Mouse (Mus musculus) intestine, embryonic 14.5 days (tissue): ENCODE measurements around the gene Akt2. TPM values are rescaled to one million over a fixed set of nuclear protein-coding genes. Genes with fewer than 3 reads are reported as not detected.

Source experiments
- ATAC-seq: fragments of 200-750 bp; cut with Nextera tagmentation; replicated peaks from 2 replicates; pipeline ENCODE4 v1.8.0; 2017; ENCODE audit warnings: low read depth, moderate number of reproducible peaks, moderate TSS enrichment, moderate library complexity; ENCODE audit not compliant: low FRiP score, low TSS enrichment
- DNase-seq: peaks from one replicate; pipeline ENCODE4 v3.0.0-alpha.2; 2018; ENCODE audit warnings: low spot score
- H3K27ac ChIP-seq: fragments of 300-500 bp; sonication (generic); 2 replicates; pipeline ENCODE4 v1.5.1; 2014; ENCODE audit warnings: low read depth, mild to moderate bottlenecking, control low read depth
- H3K27me3 ChIP-seq: fragments of 300-500 bp; sonication (generic); replicated peaks from 2 replicates; pipeline ENCODE4 v1.6.1; 2014; ENCODE audit warnings: low read length, control low read depth; ENCODE audit not compliant: control insufficient read depth, insufficient read depth
- H3K36me3 ChIP-seq: fragments of 300-500 bp; sonication (generic); 2 replicates; pipeline ENCODE4 v1.6.1; 2014; ENCODE audit warnings: low read length, control low read depth; ENCODE audit not compliant: control insufficient read depth, insufficient read depth
- H3K4me1 ChIP-seq: fragments of 300-500 bp; sonication (generic); replicated peaks from 2 replicates; pipeline ENCODE4 v1.6.1; 2014; ENCODE audit warnings: low read length, control low read depth, mixed read lengths; ENCODE audit not compliant: control insufficient read depth, insufficient read depth
- H3K4me2 ChIP-seq: fragments of 300-500 bp; sonication (generic); 2 replicates; pipeline ENCODE4 v1.6.1; 2014; ENCODE audit warnings: low read length
- H3K4me3 ChIP-seq: fragments of 300-500 bp; sonication (generic); 2 replicates; pipeline ENCODE4 v1.5.1; 2014; ENCODE audit warnings: low read depth, low read length, control low read depth, mixed read lengths
- H3K9ac ChIP-seq: fragments of 300-500 bp; sonication (generic); 2 replicates; pipeline ENCODE4 v1.6.1; 2014; ENCODE audit warnings: mild to moderate bottlenecking, low read length
- H3K9me3 ChIP-seq: fragments of 300-500 bp; sonication (generic); 2 replicates; pipeline ENCODE4 v1.6.1; 2016; ENCODE audit warnings: low read length, control low read depth; ENCODE audit not compliant: control insufficient read depth
- WGBS: fragments of 180-500 bp; shearing (Covaris S2); extraction: QIAGEN DNeasy Blood & Tissue Kit; methylation state at CpG from one replicate; pipeline ENCODE4 v1.1.7; 2014; 5-methylcytosine and 5-hydroxymethylcytosine counted together
- polyA plus RNA-seq: library from polyadenylated mRNA; unstranded; fragments of >200 nt; fragmentation: Nextera tagmentation; extraction: Ambion mirVana; gene quantifications from 2 replicates; pipeline ENCODE4 v1.2.1, GENCODE M21; 2014

The Akt2 gene
- polyA plus RNA-seq, 1 experiment from 2014 or later = 83.4 TPM

DNA sequence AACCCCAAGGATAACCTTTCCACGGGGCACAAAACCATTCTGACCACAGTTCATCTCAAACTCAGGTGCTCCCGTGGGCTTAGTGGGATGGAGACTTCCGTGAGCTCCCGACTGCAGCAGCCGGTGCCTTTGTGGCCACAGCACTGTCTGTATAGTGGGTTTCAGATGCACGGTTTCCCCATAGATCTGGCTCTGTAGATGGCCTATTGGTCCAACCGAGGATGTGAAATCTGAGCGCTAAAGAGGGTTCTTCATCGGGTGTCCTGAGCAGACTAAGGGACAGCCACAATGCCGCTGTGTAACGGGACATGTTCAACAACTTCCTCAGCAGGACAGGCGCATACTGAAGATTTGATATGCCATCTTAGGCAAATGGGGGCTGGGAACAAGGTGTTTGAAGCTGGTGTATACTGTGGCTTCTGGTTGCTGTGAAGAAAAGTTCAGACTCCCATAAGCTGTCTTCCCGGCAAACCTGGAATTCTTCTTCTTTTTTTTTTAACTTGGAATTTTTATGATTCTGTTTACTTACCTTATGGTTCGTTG is 97.0 kb downstream of the Akt2 start:
- Histone ChIP-seq H3K27me3 (no peaks in the 10 kb centered on the region), H3K27ac (no peak overlapping the region; the same call in 1 of the 2 replicates), H3K4me2 (peak overlapping the region; percentile 60), H3K9ac (peak overlapping the region; percentile 57), H3K9me3 (no peaks in the 10 kb centered on the region), H3K4me3 (peak overlapping the region; percentile 40), H3K4me1 (0 out of 2 replicates have a peak, but pooled peaks cover 5% of the 10 kb centered on the region), H3K36me3 (no peaks in the 10 kb centered on the region)
- DNase-seq = peak; percentile 52
- ATAC-seq = no peak
- 37% methylated on average over 14 of the region's 14 CpGs for WGBS

DNA sequence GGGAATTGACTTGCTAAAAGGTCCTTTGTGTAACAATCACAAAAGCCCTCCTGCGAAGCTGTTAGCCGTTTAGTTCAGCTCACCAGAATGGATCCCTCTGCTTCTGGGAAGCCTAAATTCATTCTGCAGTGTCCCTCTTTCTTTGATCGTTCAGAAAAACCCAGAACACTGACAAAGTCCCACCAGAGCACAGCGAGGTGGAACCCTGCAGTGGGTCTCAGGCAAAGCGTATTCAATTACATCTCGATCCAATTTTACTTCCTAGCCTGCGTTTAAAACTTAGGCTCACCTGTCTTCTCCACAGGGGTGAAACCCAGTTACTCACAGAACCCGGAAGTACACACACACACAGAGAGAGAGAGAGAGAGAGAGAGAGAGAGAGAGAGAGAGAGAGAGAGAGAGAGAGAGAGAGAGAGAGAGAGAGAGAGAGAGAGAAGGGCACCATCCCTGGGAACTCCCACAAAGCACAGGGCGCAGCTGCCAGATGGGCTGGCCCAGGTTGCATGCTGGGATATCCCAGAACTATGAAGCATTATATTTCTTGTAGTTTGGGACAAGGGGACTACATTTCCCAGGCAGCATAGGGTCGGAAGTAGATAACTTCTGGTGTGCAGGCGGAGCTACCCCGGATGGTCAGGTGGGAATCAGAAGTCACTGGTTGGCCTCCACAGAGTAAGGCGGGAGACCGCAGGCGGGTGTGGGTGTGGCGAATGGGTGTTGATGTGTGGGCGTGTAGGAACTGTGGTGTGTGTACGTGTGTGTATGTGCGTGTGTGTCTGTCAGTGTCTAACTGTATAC is 97.7 kb downstream of the Akt2 start, which contains the start of gene Zfp607b:
TSS of gene Zfp607b (plus strand) at position 526 of the 798 bp plus-strand sequence.
- Histone ChIP-seq H3K9me3 (no peaks in the 10 kb centered on the region), H3K4me2 (peak within 1 kb of the TSS; percentile 60), H3K9ac (peak within 1 kb of the TSS; percentile 57), H3K27ac (peak within 1 kb of the TSS; percentile 64), H3K4me1 (0 out of 2 replicates have a peak, but pooled peaks cover 5% of the 10 kb centered on the region), H3K4me3 (peak within 1 kb of the TSS; percentile 40), H3K27me3 (no peaks in the 10 kb centered on the region), H3K36me3 (no peaks in the 10 kb centered on the region)
- ATAC-seq (peak; percentile 99), DNase-seq (peak; percentile 84)
- WGBS = under 1% methylated on average over 19 of the region's 19 CpGs

Other genes with a start within 250 kb of the Akt2 start
- 39.8 and 40.0 TPM in 2 replicates for gene Shkbp1, start 235.5 kb upstream of the Akt2 start, polyA plus RNA-seq
- 0.50 and 1.2 TPM in 2 replicates for gene Gm20479, start 234.1 kb upstream of the Akt2 start, polyA plus RNA-seq
- gene Sptbn4, start 143.9 kb upstream of the Akt2 start, polyA plus RNA-seq = 0.34 and 0.48 TPM in 2 replicates
- 52.3 and 54.0 TPM in 2 replicates for gene Blvrb, start 143.6 kb upstream of the Akt2 start, polyA plus RNA-seq
- gene Sertad3, start 117.8 kb upstream of the Akt2 start, polyA plus RNA-seq = 25.2 and 29.0 TPM in 2 replicates
- 33.9 and 38.4 TPM in 2 replicates for gene Sertad1, start 104.6 kb upstream of the Akt2 start, polyA plus RNA-seq
- gene Prx, start 92.2 kb upstream of the Akt2 start, polyA plus RNA-seq = 1.5 and 1.6 TPM in 2 replicates
- gene Hipk4, start 68.3 kb upstream of the Akt2 start, polyA plus RNA-seq = 0.83 and 1.2 TPM in 2 replicates
- gene Pld3, start 38.3 kb upstream of the Akt2 start, polyA plus RNA-seq = 58.5 and 66.6 TPM in 2 replicates
- gene 2310022A10Rik, start 38.3 kb upstream of the Akt2 start, polyA plus RNA-seq = 20.8 and 23.6 TPM in 2 replicates
- 3.2 and 3.3 TPM in 2 replicates for gene Ttc9b, start 62.4 kb downstream of the Akt2 start, polyA plus RNA-seq
- gene Map3k10, start 83.0 kb downstream of the Akt2 start, polyA plus RNA-seq = 6.3 and 7.0 TPM in 2 replicates
- gene Zfp607b, start 97.8 kb downstream of the Akt2 start, polyA plus RNA-seq = 2.5 and 3.4 TPM in 2 replicates
- 28.5 and 32.2 TPM in 2 replicates for gene Zfp60, start 139.8 kb downstream of the Akt2 start, polyA plus RNA-seq
- 1.8 TPM in 2 replicates for gene Zfp626, start 215.6 kb downstream of the Akt2 start, polyA plus RNA-seq
- gene Zfp59, start 247.1 kb downstream of the Akt2 start, polyA plus RNA-seq = 7.4 and 10.4 TPM in 2 replicates